Mouse (Mus musculus) lung, postnatal 0 days (tissue): ENCODE data around the gene Gm20403.

Experiments used
- CTCF ChIP-seq: IDR thresholded peaks from 2 replicates; pipeline ENCODE4 v1.5.1; 2016; ENCODE audit warnings: antibody characterized with exemption, mild to moderate bottlenecking
- EP300 ChIP-seq: IDR thresholded peaks from 2 replicates; pipeline ENCODE4 v1.6.1; 2016; ENCODE audit warnings: antibody characterized with exemption, mild to moderate bottlenecking, control low read depth

- TF ChIP-seq CTCF (no peak), EP300 (no peak)
Observed at GRCm38 (mm10) chr12:55013626-55014398, 27.5 kb upstream of the Gm20403 start, which contains the start of gene Baz1a.
